Mouse (Mus musculus): ENCODE results near the gene Slc12a6.

Slc12a6 gene

DNA sequence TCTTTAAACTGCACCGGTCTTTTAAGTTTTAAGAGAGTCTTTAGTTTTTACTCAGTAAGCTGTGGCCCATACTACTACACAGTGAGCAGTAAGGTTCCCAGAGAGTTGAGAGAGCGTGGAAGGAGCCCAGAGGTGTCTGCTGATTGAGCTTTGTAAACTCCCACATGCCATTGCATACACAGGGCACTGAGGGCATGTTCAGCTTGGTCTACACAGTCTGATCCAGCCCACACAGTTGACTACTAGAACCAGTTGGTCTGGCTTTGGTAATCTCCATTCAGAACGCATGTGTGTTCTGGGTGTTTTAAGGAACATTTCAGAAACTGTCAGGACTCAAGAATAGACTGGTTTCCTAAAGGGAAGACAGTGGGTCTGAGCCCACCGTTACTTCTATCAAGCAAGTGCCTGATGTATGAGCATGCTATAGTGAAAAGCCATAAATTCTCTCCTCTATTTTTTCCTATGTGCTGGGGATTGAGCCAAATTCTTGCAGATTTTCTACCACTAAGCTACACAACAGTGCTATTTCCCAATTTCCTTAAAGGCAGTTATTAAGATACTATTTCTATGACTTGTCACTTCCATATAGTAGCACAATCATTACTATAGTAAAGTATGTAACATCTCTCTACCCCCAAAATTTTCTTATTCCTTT, 125.8 kb downstream of the Slc12a6 start:
- DNase-seq (ENCODE audit: low read depth, low spot score) = no peak

- DNase-seq (ENCODE audit: low read depth, low spot score) = no peak
Measured at GRCm38 (mm10) chr2:112392689-112393088, 127.1 kb downstream of the Slc12a6 start.

- DNase-seq (ENCODE audit: low read depth, low spot score) = no peak
Measured at GRCm38 (mm10) chr2:112393958-112394357, 128.3 kb downstream of the Slc12a6 start.

- no peak for DNase-seq (ENCODE audit: low read depth, low spot score)
Measured at GRCm38 (mm10) chr2:112396649-112397048, 131.0 kb downstream of the Slc12a6 start.

- DNase-seq (ENCODE audit: low read depth, low spot score) = no peak
Measured at GRCm38 (mm10) chr2:112407030-112407429, 141.4 kb downstream of the Slc12a6 start.
